Mouse (Mus musculus) hindbrain, embryonic 14.5 days (tissue): ENCODE results near the gene Cygb. TPM values are rescaled to one million over a fixed set of nuclear protein-coding genes. Genes with fewer than 3 reads are reported as not detected.
"Not testable (repeated sequence)": the region's sequence is repeated elsewhere in the genome, so short reads cannot be mapped to it uniquely, and the experiment has no call there.

Experiments used
- ATAC-seq: fragments of 200-750 bp; cut with Nextera tagmentation; 2 replicates; pipeline ENCODE4 v1.8.0; 2017; ENCODE audit warnings: moderate number of reproducible peaks, mild to moderate bottlenecking, moderate TSS enrichment, moderate library complexity; ENCODE audit not compliant: low FRiP score
- DNase-seq: peaks from one replicate; pipeline ENCODE4 v3.0.0-alpha.2; 2015; ENCODE audit warnings: low spot score
- H3K27ac ChIP-seq: fragments of 300-500 bp; sonication (generic); 2 replicates; pipeline ENCODE4 v1.5.1; 2014; ENCODE audit warnings: mild to moderate bottlenecking, moderate library complexity
- H3K27me3 ChIP-seq: fragments of 300-500 bp; sonication (generic); 2 replicates; pipeline ENCODE4 v1.6.1; 2014; ENCODE audit warnings: mild to moderate bottlenecking, low read length, mixed read lengths; ENCODE audit not compliant: control insufficient read depth, insufficient read depth
- H3K36me3 ChIP-seq: fragments of 300-500 bp; sonication (generic); replicated peaks from 2 replicates; pipeline ENCODE4 v1.6.1; 2014; ENCODE audit not compliant: control insufficient read depth, insufficient read depth
- H3K4me1 ChIP-seq: fragments of 300-500 bp; sonication (generic); replicated peaks from 2 replicates; pipeline ENCODE4 v1.6.1; 2014; ENCODE audit warnings: antibody characterized with exemption, low read length, mixed read lengths; ENCODE audit not compliant: control insufficient read depth, insufficient read depth
- H3K4me2 ChIP-seq: fragments of 300-500 bp; sonication (generic); replicated peaks from 2 replicates; pipeline ENCODE4 v1.6.1; 2014; ENCODE audit warnings: mild to moderate bottlenecking, moderate library complexity
- H3K4me3 ChIP-seq: fragments of 300-500 bp; sonication (generic); replicated peaks from 2 replicates; pipeline ENCODE4 v1.5.1; 2014; ENCODE audit warnings: mild to moderate bottlenecking, low read length
- H3K9ac ChIP-seq: fragments of 300-500 bp; sonication (generic); 2 replicates; pipeline ENCODE4 v1.6.1; 2014
- H3K9me3 ChIP-seq: fragments of 300-500 bp; sonication (generic); 2 replicates; pipeline ENCODE4 v1.6.1; 2016; ENCODE audit warnings: low read length; ENCODE audit not compliant: control insufficient read depth
- WGBS: fragments of 180-500 bp; shearing (Covaris S2); extraction: QIAGEN DNeasy Blood & Tissue Kit; methylation state at CpG from one replicate; pipeline ENCODE4 v1.1.7; 2014; 5-methylcytosine and 5-hydroxymethylcytosine counted together
- polyA plus RNA-seq: library from polyadenylated mRNA; unstranded; fragments of >200 nt; fragmentation: Nextera tagmentation; extraction: Ambion mirVana; gene quantifications from 2 replicates; pipeline ENCODE4 v1.2.1, GENCODE M21; 2014

The Cygb gene
- polyA plus RNA-seq, 1 experiment from 2014 or later, result 26.5 TPM

GRCm38 (mm10) chr11:116615735-116616437 lies 38.2 kb downstream of the Cygb start:
- 64% methylated on average over 12 of the region's 15 CpGs for WGBS
- no peaks in the 10 kb centered on the region for H3K36me3 ChIP-seq
- no peak overlapping the region for H3K27ac ChIP-seq
- H3K27me3 ChIP-seq, result no peaks in the 10 kb centered on the region
- H3K4me1 ChIP-seq, result peaks cover 15% of the 10 kb centered on the region
- H3K4me3 ChIP-seq, result no peak overlapping the region
- DNase-seq (no peak), ATAC-seq (no peak)
- H3K9me3 ChIP-seq, result no peaks in the 10 kb centered on the region
- H3K4me2 ChIP-seq, result no peak overlapping the region
- H3K9ac ChIP-seq, result no peak overlapping the region

- H3K36me3 ChIP-seq, result no peaks in the 10 kb centered on the region
- ATAC-seq, result no peak
These were observed 40.9 kb downstream of the Cygb start for GRCm38 (mm10) chr11:116613234-116613633.

GRCm38 (mm10) chr11:116612554-116612953 lies 41.6 kb downstream of the Cygb start:
- DNase-seq (no peak), ATAC-seq (no peak)
- Histone ChIP-seq H3K9me3 (no peaks in the 10 kb centered on the region), H3K27ac (no peak overlapping the region), H3K36me3 (no peaks in the 10 kb centered on the region), H3K9ac (no peak overlapping the region), H3K4me1 (no peaks in the 10 kb centered on the region), H3K27me3 (no peaks in the 10 kb centered on the region), H3K4me2 (no peak overlapping the region), H3K4me3 (no peak overlapping the region)
- 93% methylated on average over 1 of the region's 1 CpGs for WGBS

More at GRCm38 (mm10) chr11:116613234-116613633, 40.9 kb downstream of the Cygb start:
- Histone ChIP-seq H3K4me3 (no peak overlapping the region), H3K4me1 (no peaks in the 10 kb centered on the region), H3K27me3 (no peaks in the 10 kb centered on the region), H3K9ac (no peak overlapping the region), H3K9me3 (no peaks in the 10 kb centered on the region), H3K4me2 (no peak overlapping the region), H3K27ac (no peak overlapping the region)
- 96% methylated on average over 6 of the region's 6 CpGs for WGBS
- DNase-seq, result no peak

- Histone ChIP-seq H3K4me1 (no peaks in the 10 kb centered on the region), H3K9ac (no peak overlapping the region), H3K36me3 (no peaks in the 10 kb centered on the region), H3K27ac (no peak overlapping the region), H3K4me2 (no peak overlapping the region), H3K27me3 (no peaks in the 10 kb centered on the region), H3K9me3 (no peaks in the 10 kb centered on the region), H3K4me3 (no peak overlapping the region)
- DNase-seq (no peak), ATAC-seq (no peak)
- WGBS, result 89% methylated on average over 9 of the region's 9 CpGs
These were observed 42.2 kb downstream of the Cygb start for GRCm38 (mm10) chr11:116611883-116612282.

- H3K9me3 ChIP-seq, H3K9ac ChIP-seq, H3K4me2 ChIP-seq, H3K27ac ChIP-seq, H3K27me3 ChIP-seq, H3K36me3 ChIP-seq, H3K4me3 ChIP-seq, ATAC-seq, DNase-seq, H3K4me1 ChIP-seq: not testable (repeated sequence)
- 90% methylated on average over 9 of the region's 9 CpGs for WGBS
These were observed 42.9 kb downstream of the Cygb start for GRCm38 (mm10) chr11:116611168-116611567.

- H3K4me3 ChIP-seq, result no peak overlapping the region
- no peak overlapping the region for H3K27ac ChIP-seq
- ATAC-seq (no peak), DNase-seq (no peak)
- no peaks in the 10 kb centered on the region for H3K27me3 ChIP-seq
- H3K4me1 ChIP-seq, result no peaks in the 10 kb centered on the region
- H3K4me2 ChIP-seq, result no peak overlapping the region
- H3K9ac ChIP-seq, result no peak overlapping the region
- no peaks in the 10 kb centered on the region for H3K36me3 ChIP-seq
- no peaks in the 10 kb centered on the region for H3K9me3 ChIP-seq
- WGBS, result 86% methylated on average over 15 of the region's 15 CpGs
These were observed 44.0 kb downstream of the Cygb start for GRCm38 (mm10) chr11:116609965-116610630.

- 96% methylated on average over 3 of the region's 3 CpGs for WGBS
- Histone ChIP-seq H3K9ac (no peak overlapping the region), H3K9me3 (no peaks in the 10 kb centered on the region), H3K27me3 (no peaks in the 10 kb centered on the region), H3K4me2 (no peak overlapping the region), H3K4me1 (no peaks in the 10 kb centered on the region), H3K36me3 (no peaks in the 10 kb centered on the region), H3K27ac (no peak overlapping the region), H3K4me3 (no peak overlapping the region)
- no peak for ATAC-seq
- no peak for DNase-seq
These were observed 46.4 kb downstream of the Cygb start for GRCm38 (mm10) chr11:116607717-116608116.

GRCm38 (mm10) chr11:116604097-116604496 lies 50.0 kb downstream of the Cygb start:
- H3K27me3 ChIP-seq, result no peaks in the 10 kb centered on the region
- no peak overlapping the region for H3K27ac ChIP-seq
- H3K9me3 ChIP-seq, result no peaks in the 10 kb centered on the region
- H3K4me3 ChIP-seq, result no peak overlapping the region
- no peak overlapping the region for H3K9ac ChIP-seq
- WGBS, result 92% methylated on average over 12 of the region's 12 CpGs
- no peaks in the 10 kb centered on the region for H3K4me1 ChIP-seq
- DNase-seq (no peak), ATAC-seq (no peak)
- H3K4me2 ChIP-seq, result no peak overlapping the region
- H3K36me3 ChIP-seq, result no peaks in the 10 kb centered on the region

GRCm38 (mm10) chr11:116603339-116603738 lies 50.8 kb downstream of the Cygb start:
- H3K9ac ChIP-seq, result no peak overlapping the region
- no peak overlapping the region for H3K4me3 ChIP-seq
- 91% methylated on average over 10 of the region's 10 CpGs for WGBS
- no peak overlapping the region for H3K27ac ChIP-seq
- DNase-seq (no peak), ATAC-seq (no peak)
- H3K36me3 ChIP-seq, result no peaks in the 10 kb centered on the region
- H3K27me3 ChIP-seq, result no peaks in the 10 kb centered on the region
- H3K4me1 ChIP-seq, result no peaks in the 10 kb centered on the region
- no peaks in the 10 kb centered on the region for H3K9me3 ChIP-seq
- no peak overlapping the region for H3K4me2 ChIP-seq
